Mouse (Mus musculus) heart, embryonic 13.5 days (tissue): ENCODE data around the gene Dcun1d4. TPM values are rescaled to one million over a fixed set of nuclear protein-coding genes. Genes with fewer than 3 reads are reported as not detected.

Experiments used
- ATAC-seq: fragments of 200-750 bp; cut with Nextera tagmentation; 2 replicates; pipeline ENCODE4 v1.8.0; 2017; ENCODE audit warnings: moderate TSS enrichment; ENCODE audit not compliant: insufficient number of reproducible peaks, low FRiP score, low TSS enrichment; ENCODE audit errors: extremely low read depth
- H3K27ac ChIP-seq: fragments of 300-500 bp; sonication (generic); replicated peaks from 2 replicates; pipeline ENCODE4 v1.5.1; 2015; ENCODE audit warnings: moderate library complexity, mild to moderate bottlenecking, inconsistent platforms
- H3K27me3 ChIP-seq: fragments of 300-500 bp; sonication (generic); replicated peaks from 2 replicates; pipeline ENCODE4 v1.6.1; 2015; ENCODE audit warnings: mild to moderate bottlenecking, inconsistent platforms
- H3K36me3 ChIP-seq: fragments of 300-500 bp; sonication (generic); 2 replicates; pipeline ENCODE4 v1.6.1; 2015; ENCODE audit warnings: mild to moderate bottlenecking, inconsistent platforms
- H3K4me1 ChIP-seq: fragments of 300-500 bp; sonication (generic); 2 replicates; pipeline ENCODE4 v1.6.1; 2015; ENCODE audit warnings: inconsistent platforms
- H3K4me2 ChIP-seq: fragments of 300-500 bp; sonication (generic); 2 replicates; pipeline ENCODE4 v1.6.1; 2015; ENCODE audit warnings: inconsistent platforms, mild to moderate bottlenecking, moderate library complexity
- H3K4me3 ChIP-seq: fragments of 300-500 bp; sonication (generic); 2 replicates; pipeline ENCODE4 v1.5.1; 2015; ENCODE audit warnings: moderate library complexity, mild to moderate bottlenecking, inconsistent platforms
- H3K9ac ChIP-seq: fragments of 300-500 bp; sonication (generic); 2 replicates; pipeline ENCODE4 v1.6.1; 2015; ENCODE audit warnings: inconsistent platforms, mild to moderate bottlenecking, moderate library complexity
- H3K9me3 ChIP-seq: fragments of 300-500 bp; sonication (generic); 2 replicates; pipeline ENCODE4 v1.6.1; 2016; ENCODE audit warnings: inconsistent platforms
- WGBS: fragments of 180-500 bp; shearing (Covaris S2); methylation state at CpG from one replicate; pipeline ENCODE4 v1.1.7; 2015; ENCODE audit warnings: mixed read lengths; 5-methylcytosine and 5-hydroxymethylcytosine counted together
- polyA plus RNA-seq: library from polyadenylated mRNA; unstranded; fragments of >200 nt; fragmentation: Nextera tagmentation; extraction: Ambion mirVana; gene quantifications from 2 replicates; pipeline ENCODE4 v1.2.1, GENCODE M21; 2015

The Dcun1d4 gene
- polyA plus RNA-seq, 1 experiment from 2014 or later, result 15.7 TPM

DNA sequence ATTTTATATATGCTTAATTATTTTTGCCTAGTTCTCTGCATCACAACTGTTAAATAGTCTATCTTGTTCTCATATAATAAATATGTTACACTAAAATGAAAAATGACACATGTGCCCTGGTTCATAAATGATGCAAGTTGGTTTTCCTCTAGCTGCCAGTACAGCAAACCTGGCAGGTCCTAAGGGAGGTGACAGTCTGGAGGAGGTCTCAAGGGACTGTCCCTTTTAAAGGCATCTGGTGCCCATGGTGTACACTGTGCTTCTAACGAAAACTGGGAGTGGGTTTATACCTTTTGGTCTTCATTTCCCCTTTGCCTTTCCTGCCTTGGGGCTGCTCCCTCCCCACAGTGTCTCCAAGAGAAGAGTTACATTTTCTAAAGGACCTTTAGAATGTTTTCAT, 51.4 kb downstream of the Dcun1d4 start:
- Histone ChIP-seq H3K9ac (no peak overlapping the region), H3K36me3 (peaks cover 59% of the 10 kb centered on the region), H3K4me2 (no peak overlapping the region), H3K4me1 (no peaks in the 10 kb centered on the region), H3K27ac (no peak overlapping the region), H3K27me3 (no peaks in the 10 kb centered on the region), H3K4me3 (no peak overlapping the region), H3K9me3 (no peaks in the 10 kb centered on the region)
- ATAC-seq, result no peak
- WGBS, result 75% methylated on average over 1 of the region's 1 CpGs

DNA sequence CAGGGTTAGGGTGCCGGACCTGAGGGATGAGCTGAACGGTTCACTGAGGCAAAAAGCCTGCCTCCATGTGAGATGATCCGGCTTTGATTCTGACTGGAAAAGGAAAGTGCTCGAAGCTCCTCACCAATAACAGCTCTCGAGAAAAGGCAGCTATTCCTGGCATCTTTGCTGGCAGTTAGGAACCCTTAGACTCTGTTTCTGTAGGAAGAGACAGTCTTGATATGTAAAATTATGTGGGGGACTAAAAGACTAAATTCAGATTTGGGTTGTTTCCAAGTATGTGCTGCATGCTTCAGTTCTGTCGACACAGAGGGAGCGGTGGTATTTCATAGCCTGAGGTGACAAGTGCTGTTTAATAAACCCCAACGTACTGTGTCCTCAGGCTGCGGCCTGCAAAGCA, 52.1 kb downstream of the Dcun1d4 start:
- Histone ChIP-seq H3K9ac (no peak overlapping the region), H3K4me1 (no peaks in the 10 kb centered on the region), H3K4me2 (no peak overlapping the region), H3K4me3 (no peak overlapping the region), H3K36me3 (peaks cover 60% of the 10 kb centered on the region), H3K27ac (peak overlapping the region; percentile 41), H3K27me3 (no peaks in the 10 kb centered on the region), H3K9me3 (no peaks in the 10 kb centered on the region)
- WGBS, result 66% methylated on average over 9 of the region's 9 CpGs
- no peak for ATAC-seq

DNA sequence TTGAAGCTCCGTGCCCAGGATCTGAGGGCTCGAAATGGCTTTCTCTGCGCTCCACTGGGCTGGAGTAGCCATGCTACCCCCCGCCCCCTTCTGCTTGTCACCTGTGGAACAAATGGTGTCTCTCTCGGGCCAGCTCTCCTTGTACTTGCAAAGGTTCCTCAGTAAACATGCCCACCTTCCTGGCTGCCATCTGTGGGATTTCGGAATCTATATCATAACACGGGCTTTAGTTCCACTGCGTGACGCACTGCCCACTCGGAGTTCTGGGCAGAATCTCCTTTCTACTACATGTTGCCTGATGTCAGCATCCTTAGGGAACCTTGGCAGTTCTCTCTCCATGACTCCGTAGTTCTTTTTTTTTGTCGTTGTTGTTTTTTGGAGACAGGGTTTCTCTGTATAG, 56.9 kb downstream of the Dcun1d4 start:
- Histone ChIP-seq H3K27me3 (no peaks in the 10 kb centered on the region), H3K27ac (no peak overlapping the region), H3K4me1 (no peaks in the 10 kb centered on the region), H3K36me3 (peaks cover 36% of the 10 kb centered on the region), H3K9ac (no peak overlapping the region), H3K4me3 (no peak overlapping the region), H3K9me3 (no peaks in the 10 kb centered on the region), H3K4me2 (no peak overlapping the region)
- 83% methylated on average over 12 of the region's 12 CpGs for WGBS
- ATAC-seq, result no peak

GRCm38 (mm10) chr5:73538586-73539298, 57.9 kb downstream of the Dcun1d4 start:
- no peaks in the 10 kb centered on the region for H3K9me3 ChIP-seq
- H3K27ac ChIP-seq, result no peak overlapping the region
- H3K4me2 ChIP-seq, result no peak overlapping the region
- H3K36me3 ChIP-seq, result peaks cover 29% of the 10 kb centered on the region
- H3K9ac ChIP-seq, result no peak overlapping the region
- no peak for ATAC-seq
- H3K4me1 ChIP-seq, result no peaks in the 10 kb centered on the region
- H3K27me3 ChIP-seq, result no peaks in the 10 kb centered on the region
- no peak overlapping the region for H3K4me3 ChIP-seq
- WGBS, result 79% methylated on average over 11 of the region's 11 CpGs

DNA sequence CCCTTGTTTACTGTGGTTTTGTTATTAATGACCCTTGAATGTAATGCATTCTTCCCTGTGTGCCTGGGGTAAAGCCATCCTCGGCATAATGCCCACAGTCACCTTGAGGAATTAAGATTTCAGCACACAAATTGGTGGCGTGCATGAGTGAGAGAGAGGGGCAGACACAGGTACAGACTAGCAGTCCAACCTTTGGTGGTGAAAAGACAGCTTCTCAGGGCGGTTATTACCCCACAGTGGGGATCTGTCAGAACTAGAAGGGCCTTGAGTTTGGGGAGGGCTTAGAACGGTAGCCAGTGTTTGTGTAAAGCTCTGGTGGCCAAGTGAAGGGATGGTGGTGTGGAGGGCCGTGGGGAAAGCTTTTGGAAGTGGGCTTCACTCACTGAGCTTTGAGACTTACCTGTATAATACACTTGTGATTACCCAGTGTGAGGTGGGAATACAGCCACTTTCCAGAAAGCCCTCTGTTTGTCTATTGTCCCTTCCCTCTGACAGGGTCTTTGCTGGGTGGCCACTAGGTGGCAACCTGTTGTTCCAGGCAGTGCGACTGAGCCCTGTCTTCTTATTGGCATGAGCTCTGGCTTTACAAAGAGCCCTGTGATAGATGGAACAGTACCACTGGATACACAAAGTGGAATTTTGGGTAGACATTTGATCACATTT, 59.2 kb downstream of the Dcun1d4 start:
- ATAC-seq, result no peak
- H3K27ac ChIP-seq, result no peak overlapping the region
- H3K36me3 ChIP-seq, result peaks cover 26% of the 10 kb centered on the region
- H3K4me1 ChIP-seq, result no peaks in the 10 kb centered on the region
- no peaks in the 10 kb centered on the region for H3K9me3 ChIP-seq
- 55% methylated on average over 6 of the region's 6 CpGs for WGBS
- no peak overlapping the region for H3K4me3 ChIP-seq
- no peak overlapping the region for H3K9ac ChIP-seq
- no peaks in the 10 kb centered on the region for H3K27me3 ChIP-seq
- no peak overlapping the region for H3K4me2 ChIP-seq

GRCm38 (mm10) chr5:73540511-73540871, 59.7 kb downstream of the Dcun1d4 start:
- Histone ChIP-seq H3K27me3 (no peaks in the 10 kb centered on the region), H3K4me3 (no peak overlapping the region), H3K27ac (no peak overlapping the region), H3K9me3 (no peaks in the 10 kb centered on the region), H3K9ac (no peak overlapping the region), H3K36me3 (peaks cover 28% of the 10 kb centered on the region), H3K4me1 (no peaks in the 10 kb centered on the region), H3K4me2 (no peak overlapping the region)
- WGBS, result 80% methylated on average over 2 of the region's 2 CpGs
- ATAC-seq, result no peak

- WGBS, result 87% methylated on average over 10 of the region's 10 CpGs
- Histone ChIP-seq H3K9ac (no peak overlapping the region), H3K27ac (no peak overlapping the region), H3K9me3 (no peaks in the 10 kb centered on the region), H3K36me3 (peaks cover 24% of the 10 kb centered on the region), H3K4me2 (no peak overlapping the region), H3K4me1 (peaks cover 7% of the 10 kb centered on the region), H3K4me3 (no peak overlapping the region), H3K27me3 (no peaks in the 10 kb centered on the region)
- no peak for ATAC-seq
Measured at GRCm38 (mm10) chr5:73544111-73544753, 63.4 kb downstream of the Dcun1d4 start.

DNA sequence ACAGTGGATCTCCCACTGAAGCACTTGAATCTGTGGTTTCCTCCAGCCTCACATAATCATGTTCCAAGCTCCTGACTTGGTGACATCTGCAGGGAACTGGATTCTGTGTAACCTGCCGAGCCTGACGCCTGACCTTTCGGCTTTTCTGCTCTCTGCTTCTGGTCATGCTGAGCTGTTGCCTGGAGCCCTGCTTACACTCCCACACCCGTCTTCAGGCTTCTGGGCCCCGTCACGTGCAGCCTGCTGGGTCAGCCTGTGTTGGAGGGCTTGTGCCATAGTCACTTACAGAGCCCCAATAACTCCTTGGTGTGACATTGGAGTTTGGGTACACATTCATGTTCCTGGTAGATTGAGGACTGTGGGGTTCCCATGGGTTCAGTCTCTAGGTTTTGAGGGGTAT, 64.8 kb downstream of the Dcun1d4 start:
- no peak overlapping the region for H3K4me3 ChIP-seq
- H3K27me3 ChIP-seq, result no peaks in the 10 kb centered on the region
- peaks cover 24% of the 10 kb centered on the region for H3K36me3 ChIP-seq
- WGBS, result 66% methylated on average over 6 of the region's 6 CpGs
- no peaks in the 10 kb centered on the region for H3K9me3 ChIP-seq
- peaks cover 11% of the 10 kb centered on the region for H3K4me1 ChIP-seq
- no peak overlapping the region for H3K9ac ChIP-seq
- no peak overlapping the region for H3K27ac ChIP-seq
- no peak for ATAC-seq
- H3K4me2 ChIP-seq, result no peak overlapping the region

GRCm38 (mm10) chr5:73547252-73547651, 66.5 kb downstream of the Dcun1d4 start:
- WGBS, result 76% methylated on average over 7 of the region's 7 CpGs
- H3K36me3 ChIP-seq, result peaks cover 21% of the 10 kb centered on the region
- H3K4me1 ChIP-seq, result peaks cover 11% of the 10 kb centered on the region

GRCm38 (mm10) chr5:73548237-73548636, 67.4 kb downstream of the Dcun1d4 start:
- Histone ChIP-seq H3K9me3 (no peaks in the 10 kb centered on the region), H3K27ac (0 out of 2 replicates have a peak overlapping the region, but pooled peaks have one; percentile 20), H3K27me3 (no peaks in the 10 kb centered on the region), H3K9ac (no peak overlapping the region), H3K4me1 (peaks cover 11% of the 10 kb centered on the region), H3K36me3 (peaks cover 29% of the 10 kb centered on the region), H3K4me2 (no peak overlapping the region), H3K4me3 (no peak overlapping the region)
- 40% methylated on average over 7 of the region's 7 CpGs for WGBS
- no peak for ATAC-seq

More at GRCm38 (mm10) chr5:73547252-73547651, 66.5 kb downstream of the Dcun1d4 start:
- no peak for ATAC-seq
- H3K27ac ChIP-seq, result no peak overlapping the region
- no peak overlapping the region for H3K4me3 ChIP-seq
- no peaks in the 10 kb centered on the region for H3K9me3 ChIP-seq
- H3K9ac ChIP-seq, result no peak overlapping the region
- no peaks in the 10 kb centered on the region for H3K27me3 ChIP-seq
- no peak overlapping the region for H3K4me2 ChIP-seq

DNA sequence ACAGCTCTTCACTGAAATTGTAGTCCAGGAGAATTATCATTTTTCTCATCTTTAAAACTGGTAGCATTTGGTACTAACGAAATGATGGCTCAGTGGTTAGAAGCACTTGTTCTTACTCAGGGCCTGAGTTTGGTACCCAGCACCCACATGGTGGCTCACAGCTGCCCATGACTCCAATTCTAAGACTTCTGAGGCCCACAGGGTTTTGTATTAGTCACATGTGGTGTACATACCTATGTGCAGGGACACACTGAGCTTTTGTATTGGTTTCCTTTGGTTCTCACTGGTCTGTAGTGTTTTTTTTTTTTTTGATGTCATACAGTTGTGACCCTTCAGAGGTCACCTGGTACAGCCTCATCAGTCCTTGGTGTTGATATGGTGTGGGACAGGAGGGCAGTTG, 68.0 kb downstream of the Dcun1d4 start:
- Histone ChIP-seq H3K36me3 (peaks cover 35% of the 10 kb centered on the region), H3K4me3 (no peak overlapping the region), H3K9me3 (no peaks in the 10 kb centered on the region), H3K4me1 (peaks cover 11% of the 10 kb centered on the region), H3K27me3 (no peaks in the 10 kb centered on the region), H3K27ac (no peak overlapping the region), H3K4me2 (no peak overlapping the region), H3K9ac (no peak overlapping the region)
- no peak for ATAC-seq
- 86% methylated on average over 1 of the region's 1 CpGs for WGBS
